Mouse (Mus musculus) hindlimb bud, embryonic 11.5 days (tissue): ENCODE measurements around the gene Olfr1347.
"Not testable (repeated sequence)": the region's sequence is repeated elsewhere in the genome, so short reads cannot be mapped to it uniquely, and the experiment has no call there.

Experiments used
- DNase-seq: peaks from one replicate; pipeline ENCODE4 v3.0.0-alpha.2; 2012; ENCODE audit warnings: low read depth, low spot score; ENCODE audit errors: extremely low spot score

Gene Olfr1347

GRCm38 (mm10) chr7:6499655-6500054 is at the start of gene Olfr1347:
Gene Olfr1347, minus strand, starts transcription at chr7:6499755.
- no peak for DNase-seq

GRCm38 (mm10) chr7:6526141-6526540 is 26.6 kb upstream of the Olfr1347 start:
- no peak for DNase-seq

DNA sequence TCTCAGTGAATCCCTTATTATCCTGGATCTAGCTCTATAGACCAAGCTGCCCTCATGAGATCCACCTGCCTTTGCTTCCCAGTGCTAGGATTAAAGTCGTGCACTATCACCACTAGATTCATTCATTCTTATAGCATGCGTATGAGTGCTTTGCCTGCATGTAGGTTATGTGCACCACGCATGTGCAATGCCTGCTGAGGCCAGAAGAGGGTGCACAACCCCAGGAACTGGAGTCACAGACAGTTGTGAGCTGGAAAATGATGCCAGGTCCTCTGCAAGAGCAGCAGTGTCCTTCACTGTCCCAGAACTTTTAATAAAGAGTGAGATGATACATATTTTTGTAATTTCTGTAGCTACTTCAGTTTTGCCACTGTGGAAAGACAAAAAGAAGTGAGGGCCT is 25.4 kb upstream of the Olfr1347 start:
- no peak for DNase-seq

GRCm38 (mm10) chr7:6522850-6523249 is 23.3 kb upstream of the Olfr1347 start, which contains the start of gene Olfr1349:
Gene Olfr1349, minus strand, starts transcription at chr7:6522950.
- DNase-seq: no peak

DNA sequence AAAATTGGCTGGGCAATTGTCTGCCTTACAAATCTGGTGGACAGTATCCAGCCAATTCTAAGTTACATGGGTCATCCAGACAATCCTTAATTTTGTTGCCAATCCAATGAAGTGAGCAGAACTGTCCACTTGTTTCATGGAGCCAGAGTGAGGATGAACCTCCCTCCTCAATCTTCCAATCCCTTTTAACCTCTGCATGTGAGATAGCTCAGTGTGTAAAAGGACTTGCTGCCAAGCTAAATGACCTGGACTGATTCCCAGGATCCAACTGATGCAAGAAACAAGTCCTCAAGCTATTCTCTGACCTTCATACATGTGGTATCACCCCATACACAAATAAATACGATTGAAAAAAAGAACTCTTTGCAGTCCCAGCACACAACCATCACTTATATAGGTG is 22.1 kb upstream of the Olfr1347 start:
- no peak for DNase-seq

DNA sequence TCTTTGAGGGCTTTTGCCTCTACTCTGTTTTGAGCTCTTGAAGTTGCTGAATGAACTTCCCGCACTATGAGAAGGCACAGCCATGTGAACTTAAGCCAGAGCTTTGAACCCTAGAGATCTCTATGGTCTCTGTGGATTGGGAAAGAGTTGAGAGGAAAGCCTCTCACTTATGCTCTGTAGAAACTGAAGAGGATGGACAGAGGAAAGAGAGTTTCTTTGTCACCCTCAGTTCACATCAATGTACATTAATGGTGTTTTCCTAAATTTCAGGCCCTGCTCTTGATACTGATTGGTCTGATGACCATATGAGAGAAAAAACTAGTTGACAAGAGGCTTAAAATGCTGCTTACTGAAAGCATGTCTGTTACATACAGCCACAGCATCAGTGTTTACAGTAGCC is 9.1 kb upstream of the Olfr1347 start, which contains the start of gene Olfr1348:
TSS of gene Olfr1348 (minus strand) at position 101 of the 400 bp plus-strand sequence.
- no peak for DNase-seq

- no peak for DNase-seq
Observed at GRCm38 (mm10) chr7:6486841-6487240, 12.7 kb downstream of the Olfr1347 start, which contains the start of gene Olfr5. Gene Olfr5, minus strand, starts transcription at chr7:6486941.

- not testable (repeated sequence) for DNase-seq
Observed at GRCm38 (mm10) chr7:6477633-6478032, 21.9 kb downstream of the Olfr1347 start.

- DNase-seq: no peak
Observed at GRCm38 (mm10) chr7:6466951-6467350, 32.6 kb downstream of the Olfr1347 start, which contains the start of gene Olfr1346. Gene Olfr1346, plus strand, starts transcription at chr7:6467101.

- DNase-seq: no peak
Observed at GRCm38 (mm10) chr7:6456399-6456798, 43.2 kb downstream of the Olfr1347 start.

GRCm38 (mm10) chr7:6455868-6456267 is 43.7 kb downstream of the Olfr1347 start, which contains the start of gene Olfr1336:
Gene Olfr1336, plus strand, starts transcription at chr7:6456168.
- no peak for DNase-seq

- no peak for DNase-seq
Observed at GRCm38 (mm10) chr7:6447771-6448170, 51.8 kb downstream of the Olfr1347 start.

DNA sequence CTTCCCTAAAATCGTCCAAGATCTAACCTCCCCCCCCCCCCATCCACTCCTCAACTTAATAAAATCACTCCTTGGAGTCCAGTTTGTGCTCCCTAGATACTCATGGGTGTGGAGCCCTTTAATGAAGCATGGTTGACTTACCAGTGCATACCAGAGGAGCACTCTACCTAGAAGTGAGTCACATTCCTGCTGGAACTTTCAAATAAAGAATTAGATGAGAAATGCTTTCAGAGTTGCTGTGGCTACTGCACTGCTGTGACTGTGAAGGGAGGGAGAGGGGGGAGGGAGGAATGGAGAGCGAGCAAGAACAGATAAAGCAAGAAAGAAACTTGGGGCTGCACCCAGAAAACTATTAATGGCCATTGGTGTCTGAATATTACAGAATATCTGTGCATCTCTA is 58.4 kb downstream of the Olfr1347 start:
- DNase-seq: no peak

- DNase-seq: no peak
Observed at GRCm38 (mm10) chr7:6438388-6438787, 61.2 kb downstream of the Olfr1347 start, which contains the start of gene Olfr1344. Gene Olfr1344, plus strand, starts transcription at chr7:6438688.
